Mouse (Mus musculus) C2C12 (cell line): ENCODE measurements at regions not wholly inside any gene's neighbourhood (a gene's known extent, or its start where the extent isn't known, plus 50 kb on each side); places are given as distances from the start of the nearest gene placed in this dataset.

Experiments used
- CEBPB ChIP-seq: IDR thresholded peaks from one replicate; pipeline ENCODE4 v1.6.1; 2011; ENCODE audit warnings: low read depth, mild to moderate bottlenecking, control low read depth, moderate library complexity
- CTCF ChIP-seq: IDR thresholded peaks from one replicate; pipeline ENCODE4 v1.5.1; 2011; ENCODE audit not compliant: control insufficient read depth, insufficient read depth, insufficient read length
- MAX ChIP-seq: IDR thresholded peaks from one replicate; pipeline ENCODE4 v1.6.1; 2011; ENCODE audit warnings: mild to moderate bottlenecking, control low read depth
- MYOD1 ChIP-seq: IDR thresholded peaks from one replicate; pipeline ENCODE4 v1.6.1; 2011; ENCODE audit warnings: low read depth; ENCODE audit not compliant: control insufficient read depth, insufficient read length
- MYOG ChIP-seq: IDR thresholded peaks from one replicate; pipeline ENCODE4 v1.6.1; 2011; ENCODE audit not compliant: control insufficient read depth, insufficient read length; ENCODE audit errors: extremely low read depth
- USF1 ChIP-seq: IDR thresholded peaks from one replicate; pipeline ENCODE4 v1.6.1; 2011; ENCODE audit warnings: low read depth, mild to moderate bottlenecking, control low read depth, moderate library complexity

GRCm38 (mm10) chr16:71860205-71860604, 447.9 kb upstream of the Robo1 start:
- TF ChIP-seq CTCF, result no peak
- no peak for TF ChIP-seq MAX
- TF ChIP-seq USF1, result no peak
- no peak for TF ChIP-seq MYOG
- TF ChIP-seq CEBPB, result no peak
- TF ChIP-seq MYOD1, result no peak
